Mouse (Mus musculus): ENCODE measurements around the gene Efnb1. TPM values are rescaled to one million over a fixed set of nuclear protein-coding genes. Genes with fewer than 3 reads are reported as not detected.

Gene Efnb1
- 1 to 10 TPM; 1.5 to 8.2 TPM for polyA plus RNA-seq (2012; fragmentation: generic; extraction: Trizol)

GRCm38 (mm10) chrX:99135523-99136258 is at the start of gene Efnb1:
Gene Efnb1 (plus strand): TSS chrX:99136130.

Other genes starting within 250 kb of the Efnb1 start
- gene Ophn1, start 245.1 kb upstream of the Efnb1 start, polyA plus RNA-seq (2012; fragmentation: generic; extraction: Trizol) = 10 to 100 TPM in 1 of 2 experiments, under 1 TPM in 1; 0.59 to 10.5 TPM
- gene Yipf6, start 199.8 kb upstream of the Efnb1 start, polyA plus RNA-seq (2012; fragmentation: generic; extraction: Trizol) = 1 to 10 TPM; 5.7 to 9.7 TPM
- 1 to 10 TPM in 1 of 2 experiments, under 1 TPM in 1; 0.05 to 1.4 TPM for gene Stard8, start 132.9 kb upstream of the Efnb1 start, polyA plus RNA-seq (2012; fragmentation: generic; extraction: Trizol)